Mouse (Mus musculus) layer of hippocampus, adult 2 months (tissue): ENCODE measurements around the gene Kif5c. TPM values are rescaled to one million over a fixed set of nuclear protein-coding genes. Genes with fewer than 3 reads are reported as not detected.

Experiments
- DNase-seq, 2 experiments: peaks; one replicate each; pipeline ENCODE4 v3.0.0; 2022; ENCODE audit warnings: low spot score in 2 of 2
- H3K27ac ChIP-seq: fragments of 200-600 bp; 2 replicates; pipeline ENCODE4 v1.8.1; 2022
- H3K4me3 ChIP-seq: fragments of 200-600 bp; 2 replicates; pipeline ENCODE4 v1.8.1; 2022; ENCODE audit warnings: mild to moderate bottlenecking
- CTCF ChIP-seq: fragments of 200-600 bp; conservative IDR thresholded peaks from 2 replicates; pipeline ENCODE4 v1.8.1; 2022; ENCODE audit warnings: antibody characterized with exemption, mild to moderate bottlenecking, moderate library complexity
- total RNA-seq, 2 experiments: library from RNA; stranded (reverse); gene quantifications; 2 replicates each; pipeline ENCODE4 v1.2.3; 2021

Gene Kif5c
- total RNA-seq, 2 experiments from 2014 or later = 467 to 553 TPM

GRCm38 (mm10) chr2:49815696-49816320, 196.7 kb downstream of the Kif5c start:
- DNase-seq = no peak
- no peak overlapping the region for H3K4me3 ChIP-seq
- TF ChIP-seq CTCF = no peak

GRCm38 (mm10) chr2:49816549-49816948, 197.5 kb downstream of the Kif5c start:
- no peak for TF ChIP-seq CTCF
- Histone ChIP-seq H3K4me3 (no peak overlapping the region), H3K27ac (no peak overlapping the region)
- no peak for DNase-seq

More at GRCm38 (mm10) chr2:49815696-49816320, 196.7 kb downstream of the Kif5c start:
- H3K27ac ChIP-seq = no peak overlapping the region

- H3K4me3 ChIP-seq = no peak overlapping the region
- H3K27ac ChIP-seq = no peak overlapping the region
- no peak for DNase-seq
- no peak for TF ChIP-seq CTCF
Measured at GRCm38 (mm10) chr2:49817151-49817550, 198.1 kb downstream of the Kif5c start.

GRCm38 (mm10) chr2:49818126-49818525, 199.0 kb downstream of the Kif5c start:
- no peak for TF ChIP-seq CTCF
- H3K27ac ChIP-seq = no peak overlapping the region
- no peak for DNase-seq
- H3K4me3 ChIP-seq = no peak overlapping the region

- Histone ChIP-seq H3K4me3 (no peak overlapping the region), H3K27ac (no peak overlapping the region)
- no peak for DNase-seq
- TF ChIP-seq CTCF = no peak
Measured at GRCm38 (mm10) chr2:49822312-49822711, 203.2 kb downstream of the Kif5c start.

Other genes with a start within 250 kb of the Kif5c start
- 10 to 100 TPM; 51.4 to 62.7 TPM for gene Epc2, start 167.8 kb upstream of the Kif5c start, total RNA-seq
- 1 to 10 TPM; 3.9 to 4.0 TPM for gene Lypd6b, start 168.4 kb downstream of the Kif5c start, total RNA-seq